Mouse (Mus musculus) gastrocnemius, adult 18-20 months (tissue): ENCODE data around the gene Gtpbp3. TPM values are rescaled to one million over a fixed set of nuclear protein-coding genes. Genes with fewer than 3 reads are reported as not detected.

Experiments used
- DNase-seq: peaks from one replicate; pipeline ENCODE4 v3.0.0; 2021; ENCODE audit warnings: low spot score
- long read RNA-seq, 2 experiments: library from polyadenylated mRNA; stranded (forward); transcript quantifications; one replicate each; pipeline ENCODE4 v2.0.0; 2021
- total RNA-seq, 2 experiments: library from RNA; stranded (reverse); gene quantifications; 2 replicates each; pipeline ENCODE4 v1.2.3; 2021

Gtpbp3 gene
- 10 to 100 TPM; 10.0 to 10.5 TPM for total RNA-seq
- long read RNA-seq, experiment 1, partial matches to known transcripts: 0 of 5 reads
- long read RNA-seq, experiment 1, other reads (novel, unspliced or antisense): 1 of 5 reads
- long read RNA-seq, experiment 2, transcript Gtpbp3-201 (9 exons, 2,800 nt): major isoform, 5 of 8 reads
- long read RNA-seq, experiment 2, partial matches to known transcripts: 2 of 8 reads
- long read RNA-seq, experiment 2, other reads (novel, unspliced or antisense): 1 of 8 reads

DNA sequence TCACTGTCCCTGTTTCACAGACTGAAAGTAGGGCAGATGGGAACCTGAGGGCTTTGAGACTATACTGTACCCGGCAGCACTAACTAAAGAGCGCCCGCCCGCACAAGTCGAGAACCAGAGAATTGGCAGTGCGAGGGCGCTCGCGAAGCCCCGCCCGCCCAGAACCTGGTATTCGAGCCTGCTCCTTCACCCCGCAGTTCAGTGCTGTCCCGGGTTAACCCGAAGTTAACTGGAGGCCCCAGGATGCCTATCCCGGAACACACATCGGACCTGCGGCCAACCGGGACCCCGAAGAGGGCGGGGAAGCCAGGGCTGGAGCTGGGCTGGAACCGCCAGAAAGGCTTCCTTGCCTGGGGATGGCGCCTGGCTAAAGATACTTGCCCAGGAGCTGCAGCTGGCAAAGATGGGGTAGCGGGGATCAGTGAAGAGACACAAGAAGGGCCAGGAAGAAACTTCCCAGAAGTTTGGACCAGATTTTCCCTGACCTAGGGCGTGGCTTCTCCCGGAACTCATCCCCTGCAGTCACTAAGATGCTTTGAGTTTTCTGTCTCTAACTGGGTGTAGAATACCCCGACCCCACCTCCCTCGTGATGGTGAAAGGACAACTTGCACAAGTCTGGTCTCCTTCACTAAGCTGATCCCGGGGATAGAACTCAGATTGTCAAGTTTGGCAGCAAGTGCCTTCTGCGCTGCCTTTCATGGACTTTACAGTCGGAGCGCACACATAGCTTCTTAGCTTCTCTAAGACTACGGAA, at the start of gene Gtpbp3:
TSS of gene Gtpbp3 (plus strand) at position 413 of the 755 bp plus-strand sequence.
- peak; percentile 87 for DNase-seq

- DNase-seq: peak; percentile 68
Observed at GRCm38 (mm10) chr8:71441404-71441803, 46.5 kb upstream of the Gtpbp3 start.

DNA sequence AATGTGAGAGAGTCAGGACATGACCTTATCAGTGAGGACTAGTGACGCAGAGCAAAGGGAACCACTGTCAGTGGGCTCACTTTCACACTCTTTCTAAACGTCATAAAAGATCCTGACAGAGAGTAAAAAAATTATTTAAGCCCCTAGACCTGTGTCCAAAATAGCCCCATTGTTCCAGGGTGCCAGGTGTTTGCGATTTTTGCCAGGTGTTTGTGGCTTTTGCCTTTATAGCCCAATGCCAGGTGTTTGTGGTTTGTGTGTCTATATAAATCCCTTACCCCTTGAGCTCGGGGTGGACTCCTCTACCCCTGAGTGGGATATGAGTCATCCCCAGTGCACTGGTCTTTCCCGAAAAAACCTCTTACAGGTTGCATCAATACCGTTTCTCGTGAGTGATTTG, 42.8 kb upstream of the Gtpbp3 start:
- DNase-seq: no peak

DNA sequence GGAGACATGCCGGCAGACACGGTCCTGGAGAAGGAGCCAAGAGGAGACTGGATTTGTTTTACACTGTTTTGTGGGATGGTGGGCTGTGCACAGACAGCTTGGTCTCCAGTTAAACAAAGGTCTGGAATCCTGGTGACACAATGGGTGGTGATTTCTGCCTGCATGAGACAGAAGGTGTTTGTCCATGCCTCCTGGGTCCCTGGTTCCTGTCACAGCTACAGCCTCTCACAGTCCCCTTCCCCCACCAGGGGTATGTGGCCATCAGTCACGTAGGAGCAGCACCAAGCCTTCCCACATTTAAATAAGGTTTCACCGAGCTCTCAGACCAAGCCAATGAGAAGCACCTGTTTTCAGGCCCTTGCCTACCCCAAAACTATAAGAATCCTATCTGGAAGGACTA, 36.6 kb upstream of the Gtpbp3 start:
- no peak for DNase-seq

- DNase-seq: no peak
Observed at GRCm38 (mm10) chr8:71451777-71452176, 36.1 kb upstream of the Gtpbp3 start.

- DNase-seq: no peak
Observed at GRCm38 (mm10) chr8:71452669-71453068, 35.2 kb upstream of the Gtpbp3 start.

DNA sequence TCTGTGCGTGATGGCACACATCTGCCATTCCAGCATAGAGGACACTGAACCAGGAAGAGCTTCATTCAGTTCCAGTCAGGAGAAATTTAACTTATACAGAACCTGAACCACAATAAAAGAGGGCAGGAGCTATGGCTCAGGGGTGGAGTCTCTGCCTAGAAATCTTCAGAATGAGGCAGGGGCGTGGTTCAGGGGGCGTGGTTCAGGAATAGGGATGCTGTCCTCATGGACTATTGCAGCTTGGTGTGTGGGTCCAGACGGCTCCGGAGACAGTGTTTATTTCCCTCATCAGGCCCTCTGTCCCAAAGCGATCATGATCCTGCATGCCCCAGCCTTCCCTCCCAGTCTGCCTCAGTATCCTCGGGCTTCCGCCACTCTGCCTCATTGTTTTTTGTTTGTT, 33.2 kb upstream of the Gtpbp3 start:
- DNase-seq: no peak

- no peak for DNase-seq
Observed at GRCm38 (mm10) chr8:71456906-71457305, 31.0 kb upstream of the Gtpbp3 start.

GRCm38 (mm10) chr8:71457659-71458270, 30.1 kb upstream of the Gtpbp3 start:
- DNase-seq: no peak

DNA sequence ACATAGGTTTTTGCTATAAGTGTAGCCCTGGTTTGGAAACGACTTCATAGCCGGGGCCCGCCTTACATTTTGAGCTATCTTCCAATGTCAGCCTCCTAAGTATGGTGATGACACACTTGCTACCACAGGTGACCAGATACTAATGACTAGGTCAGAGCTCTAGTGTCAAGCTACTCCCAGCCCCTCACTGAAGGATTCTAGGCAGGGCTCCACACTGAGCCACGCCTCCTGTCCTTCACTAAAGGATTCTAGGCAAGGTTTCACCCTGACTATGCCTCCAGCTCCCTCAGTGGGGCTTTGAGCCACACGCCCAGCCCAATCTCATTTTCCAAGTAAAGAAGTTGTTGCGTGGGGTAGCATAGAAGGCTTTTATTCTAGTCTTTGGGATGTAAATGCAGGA, 27.2 kb upstream of the Gtpbp3 start:
- no peak for DNase-seq

GRCm38 (mm10) chr8:71461152-71461840, 26.6 kb upstream of the Gtpbp3 start:
- no peak for DNase-seq

- DNase-seq: no peak
Observed at GRCm38 (mm10) chr8:71462191-71462590, 25.7 kb upstream of the Gtpbp3 start.

DNA sequence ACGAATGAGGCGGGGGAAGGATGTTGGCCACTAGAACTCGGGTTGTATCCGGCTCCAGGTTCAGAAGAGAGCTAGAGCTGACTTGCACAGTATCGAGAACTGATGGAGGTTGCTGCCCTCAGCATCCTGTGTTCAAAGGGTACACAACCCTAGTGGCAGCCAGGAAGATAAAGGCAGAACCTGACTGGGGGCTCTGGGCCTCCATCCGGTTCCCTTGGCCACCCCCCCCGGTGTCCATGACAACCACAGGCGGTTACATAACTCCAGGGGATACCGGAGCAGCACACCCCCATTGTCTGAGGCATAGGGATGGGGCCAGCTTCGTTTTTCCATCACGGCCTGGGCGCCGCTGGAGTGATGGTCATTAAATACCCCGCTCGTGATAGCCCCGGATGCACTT, 25.1 kb upstream of the Gtpbp3 start:
- DNase-seq: no peak

GRCm38 (mm10) chr8:71463188-71464033, 24.5 kb upstream of the Gtpbp3 start, which contains the start of gene Abhd8:
Gene Abhd8 (minus strand): TSS chr8:71463655.
- peak; percentile 97 for DNase-seq

DNA sequence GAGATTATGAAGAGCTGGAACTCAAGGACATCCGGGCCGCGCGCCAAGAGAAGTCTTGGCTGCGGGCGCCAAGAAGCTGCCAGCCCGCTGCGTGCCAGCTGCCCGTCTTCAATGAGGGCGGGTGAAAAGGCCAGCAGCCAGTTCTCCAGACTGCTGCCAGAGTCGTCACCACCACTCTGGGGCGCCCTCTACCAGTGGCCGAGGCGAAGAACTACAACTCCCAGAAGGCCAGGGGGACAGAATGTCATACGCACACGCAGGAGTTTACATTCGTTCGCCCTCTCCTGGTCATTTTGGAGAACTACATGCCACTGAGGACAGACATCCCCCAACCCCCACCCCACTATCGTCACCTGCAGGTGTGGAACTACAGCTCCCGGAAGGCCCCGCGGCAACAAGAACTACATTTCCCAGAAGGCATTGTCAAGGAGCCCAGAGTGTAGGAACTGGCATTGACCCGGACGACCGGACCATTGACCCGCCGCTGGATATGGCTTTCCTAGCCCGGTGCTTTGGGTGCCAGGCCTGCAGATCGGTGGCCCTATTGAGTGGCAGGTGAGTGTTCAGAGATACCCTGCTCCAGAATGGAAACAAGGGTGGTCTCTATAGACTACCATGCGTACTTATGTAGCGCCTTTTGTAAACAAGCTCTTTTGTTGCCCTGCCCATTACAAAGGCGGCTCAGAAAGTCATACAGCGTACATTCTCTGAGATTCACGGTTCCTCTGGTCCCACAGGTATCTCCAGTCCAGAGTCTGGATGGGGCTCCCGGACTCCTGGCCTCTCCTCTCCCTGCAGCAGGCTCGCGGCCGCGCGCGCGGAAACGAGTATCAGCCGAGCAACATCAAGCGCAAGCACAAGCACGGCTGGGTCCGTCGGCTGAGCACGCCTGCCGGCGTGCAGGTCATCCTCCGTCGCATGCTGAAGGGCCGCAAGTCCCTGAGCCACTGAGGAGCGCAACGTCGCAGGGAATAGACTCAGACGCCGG, 23.1 kb upstream of the Gtpbp3 start, which contains the start of gene Mrpl34:
TSS of gene Mrpl34 (plus strand) at position 447 of the 988 bp plus-strand sequence.
- DNase-seq: peak; percentile 100

GRCm38 (mm10) chr8:71465733-71466132, 22.2 kb upstream of the Gtpbp3 start:
- no peak for DNase-seq

DNA sequence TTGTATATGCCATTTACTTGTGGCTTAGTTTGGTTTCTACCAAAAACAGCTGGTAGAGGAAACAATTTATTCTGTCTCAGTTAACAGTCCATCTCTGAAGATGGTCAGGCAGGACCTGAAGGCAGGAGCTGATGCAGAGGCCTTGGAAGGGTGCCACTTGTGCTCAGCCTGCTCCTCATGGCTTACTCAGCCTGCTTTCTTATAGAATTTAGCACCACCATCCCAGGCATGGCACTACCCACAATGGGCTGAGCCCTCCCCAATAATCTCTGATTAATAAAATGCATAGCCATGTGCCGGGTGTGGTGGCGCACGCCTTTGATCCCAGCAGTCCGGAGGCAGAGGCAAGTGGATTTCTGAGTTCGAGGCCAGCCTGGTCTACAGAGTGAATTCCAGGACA, 21.7 kb upstream of the Gtpbp3 start:
- no peak for DNase-seq

DNA sequence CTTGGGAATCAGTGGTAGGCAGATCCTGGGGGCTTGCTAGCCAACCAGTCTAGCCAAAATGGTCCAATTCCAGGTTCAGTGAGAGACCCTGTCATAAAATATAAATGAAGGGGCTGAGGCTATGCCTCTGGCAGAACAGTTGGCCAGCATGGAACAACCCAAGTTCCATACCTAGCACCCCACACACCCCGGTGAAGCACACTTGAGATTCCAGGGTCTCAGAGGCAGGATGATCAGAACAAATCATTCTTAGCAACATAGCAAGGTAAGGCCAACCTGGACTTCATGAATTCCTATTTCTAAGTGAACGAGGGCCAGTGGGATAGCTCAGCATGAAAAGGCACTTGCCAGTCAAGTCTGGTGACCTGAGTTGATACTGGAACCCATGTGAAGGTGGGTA, 20.7 kb upstream of the Gtpbp3 start:
- DNase-seq: no peak

DNA sequence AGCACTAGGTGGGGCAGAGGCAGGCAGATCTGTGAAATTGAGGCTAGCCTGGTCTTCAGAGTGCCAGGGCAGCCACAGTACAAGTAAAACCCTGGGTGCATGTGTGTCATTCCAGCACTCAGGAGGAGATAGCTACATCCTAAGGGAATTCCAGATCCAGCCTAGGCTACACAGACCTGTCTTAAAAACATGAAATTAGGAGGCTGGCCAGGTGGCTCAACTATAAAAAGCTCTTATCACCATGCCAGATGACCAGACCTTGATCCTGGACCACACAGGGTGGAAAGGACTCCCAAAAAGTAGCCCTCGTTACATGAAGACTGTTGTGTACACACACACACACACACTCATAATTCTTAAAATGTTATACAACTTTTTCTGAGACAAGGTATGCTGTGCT, 19.9 kb upstream of the Gtpbp3 start:
- DNase-seq: no peak

GRCm38 (mm10) chr8:71468916-71469315, 19.0 kb upstream of the Gtpbp3 start, which contains the start of gene Dda1:
Gene Dda1 (plus strand): TSS chr8:71469199.
- DNase-seq: peak; percentile 98
